Mouse (Mus musculus): ENCODE measurements around the gene Fut4.

Gene Fut4

GRCm38 (mm10) chr9:14752001-14752522, at the start of gene Fut4:
Gene Fut4, minus strand, starts transcription at chr9:14752393.
- DNase-seq (ENCODE audit: low spot score) = no peak

- DNase-seq (ENCODE audit: low spot score) = no peak
Observed at GRCm38 (mm10) chr9:14787356-14787755, 35.2 kb upstream of the Fut4 start.

- peak; percentile 88 for DNase-seq (ENCODE audit: low spot score)
Observed at GRCm38 (mm10) chr9:14784039-14785002, 32.1 kb upstream of the Fut4 start, which contains the start of the genes Mre11a and Ankrd49. Gene Mre11a, plus strand, starts transcription at chr9:14784654. Gene Ankrd49, minus strand, starts transcription at chr9:14784856.

GRCm38 (mm10) chr9:14778341-14778740, 26.1 kb upstream of the Fut4 start:
- no peak for DNase-seq (ENCODE audit: low spot score)

- DNase-seq (ENCODE audit: low spot score) = no peak
Observed at GRCm38 (mm10) chr9:14773813-14774212, 21.6 kb upstream of the Fut4 start.

- DNase-seq (ENCODE audit: low spot score) = no peak
Observed at GRCm38 (mm10) chr9:14772074-14772473, 19.9 kb upstream of the Fut4 start.

GRCm38 (mm10) chr9:14770803-14771471, 18.7 kb upstream of the Fut4 start, which contains the start of gene 1700012B09Rik:
Gene 1700012B09Rik, minus strand, starts transcription at chr9:14771030.
- DNase-seq (ENCODE audit: low spot score) = no peak

GRCm38 (mm10) chr9:14769811-14770210, 17.6 kb upstream of the Fut4 start:
- DNase-seq (ENCODE audit: low spot score) = no peak

GRCm38 (mm10) chr9:14764765-14765164, 12.6 kb upstream of the Fut4 start:
- no peak for DNase-seq (ENCODE audit: low spot score)

GRCm38 (mm10) chr9:14759261-14759660, 7.1 kb upstream of the Fut4 start:
- DNase-seq (ENCODE audit: low spot score) = no peak

GRCm38 (mm10) chr9:14758590-14758989, 6.4 kb upstream of the Fut4 start:
- DNase-seq (ENCODE audit: low spot score) = no peak

- DNase-seq (ENCODE audit: low spot score) = no peak
Observed at GRCm38 (mm10) chr9:14754469-14754868, 2.3 kb upstream of the Fut4 start.

GRCm38 (mm10) chr9:14753947-14754346, 1.8 kb upstream of the Fut4 start:
- no peak for DNase-seq (ENCODE audit: low spot score)

GRCm38 (mm10) chr9:14751503-14752000, 641 bp downstream of the Fut4 start:
- no peak for DNase-seq (ENCODE audit: low spot score)

- no peak for DNase-seq (ENCODE audit: low spot score)
Observed at GRCm38 (mm10) chr9:14750901-14751502, 1.2 kb downstream of the Fut4 start.

- DNase-seq (ENCODE audit: low spot score) = no peak
Observed at GRCm38 (mm10) chr9:14740151-14740924, 11.9 kb downstream of the Fut4 start, which contains the start of gene Piwil4. Gene Piwil4, minus strand, starts transcription at chr9:14740733.

GRCm38 (mm10) chr9:14739498-14740150, 12.6 kb downstream of the Fut4 start:
- DNase-seq (ENCODE audit: low spot score) = no peak

GRCm38 (mm10) chr9:14730941-14731541, 21.2 kb downstream of the Fut4 start:
- DNase-seq (ENCODE audit: low spot score) = no peak

GRCm38 (mm10) chr9:14728365-14728764, 23.8 kb downstream of the Fut4 start:
- no peak for DNase-seq (ENCODE audit: low spot score)

- DNase-seq (ENCODE audit: low spot score) = no peak
Observed at GRCm38 (mm10) chr9:14726629-14727028, 25.6 kb downstream of the Fut4 start.

Measured in spleen, adult 12 weeks (tissue).